Mouse (Mus musculus) liver, postnatal 0 days (tissue): ENCODE measurements at regions not wholly inside any gene's neighbourhood (a gene's known extent, or its start where the extent isn't known, plus 50 kb on each side); places are given as distances from the start of the nearest gene placed in this dataset.
A peak's percentile ranks its signal among the peaks of the same experiment; 100 is the strongest.

Source experiments
- ATAC-seq: fragments of 200-750 bp; cut with Nextera tagmentation; 2 replicates; pipeline ENCODE4 v1.8.0; 2017; ENCODE audit warnings: mild to moderate bottlenecking, moderate library complexity
- DNase-seq: peaks from one replicate; pipeline ENCODE4 v3.0.0-alpha.2; 2016
- H3K27ac ChIP-seq: fragments of 300-500 bp; sonication (generic); 2 replicates; pipeline ENCODE4 v1.5.1; 2014; ENCODE audit warnings: antibody characterized with exemption, moderate library complexity, mild to moderate bottlenecking, low read depth
- H3K27me3 ChIP-seq: fragments of 300-500 bp; sonication (generic); 2 replicates; pipeline ENCODE4 v1.6.1; 2014; ENCODE audit warnings: low read length, control low read depth, mixed read lengths; ENCODE audit not compliant: insufficient read depth
- H3K36me3 ChIP-seq: fragments of 300-500 bp; sonication (generic); replicated peaks from 2 replicates; pipeline ENCODE4 v1.6.1; 2014; ENCODE audit warnings: mild to moderate bottlenecking, control low read depth, low read length, moderate library complexity, mixed read lengths; ENCODE audit not compliant: insufficient read depth
- H3K4me1 ChIP-seq: fragments of 300-500 bp; sonication (generic); 2 replicates; pipeline ENCODE4 v1.6.1; 2014; ENCODE audit warnings: antibody characterized with exemption, mild to moderate bottlenecking, control low read depth; ENCODE audit not compliant: insufficient read depth
- H3K4me2 ChIP-seq: fragments of 300-500 bp; sonication (generic); 2 replicates; pipeline ENCODE4 v1.6.1; 2014; ENCODE audit warnings: low read depth, mild to moderate bottlenecking, low read length, moderate library complexity, mixed read lengths
- H3K4me3 ChIP-seq: fragments of 300-500 bp; sonication (generic); 2 replicates; pipeline ENCODE4 v1.5.1; 2014; ENCODE audit warnings: low read depth, low read length
- H3K9ac ChIP-seq: fragments of 300-500 bp; sonication (generic); replicated peaks from 2 replicates; pipeline ENCODE4 v1.6.1; 2014; ENCODE audit warnings: mild to moderate bottlenecking, moderate library complexity
- H3K9me3 ChIP-seq: fragments of 300-500 bp; sonication (generic); 2 replicates; pipeline ENCODE4 v1.6.1; 2016; ENCODE audit warnings: mild to moderate bottlenecking, control low read depth, low read length, mixed read lengths
- CTCF ChIP-seq: sonication (generic); IDR thresholded peaks from 2 replicates; pipeline ENCODE4 v1.5.1; 2016; ENCODE audit warnings: antibody characterized with exemption, low read depth
- EP300 ChIP-seq: IDR thresholded peaks from 2 replicates; pipeline ENCODE4 v1.6.1; 2016; ENCODE audit warnings: antibody characterized with exemption, low read depth, mild to moderate bottlenecking
- WGBS: fragments of 180-500 bp; shearing (Covaris S2); extraction: QIAGEN DNeasy Blood & Tissue Kit; methylation state at CpG from one replicate; pipeline ENCODE4 v1.1.7; 2014; ENCODE audit not compliant: insufficient replicate concordance; 5-methylcytosine and 5-hydroxymethylcytosine counted together

- no peaks in the 10 kb centered on the region for H3K27me3 ChIP-seq
- TF ChIP-seq EP300 (no peak), CTCF (no peak)
- no peak for ATAC-seq
- 41% methylated on average over 4 of the region's 4 CpGs for WGBS
- no peaks in the 10 kb centered on the region for H3K9me3 ChIP-seq
- no peak overlapping the region for H3K4me2 ChIP-seq
- H3K36me3 ChIP-seq, result no peaks in the 10 kb centered on the region
- no peak overlapping the region for H3K27ac ChIP-seq
- no peak for DNase-seq
- H3K4me3 ChIP-seq, result no peak overlapping the region
- H3K4me1 ChIP-seq, result no peaks in the 10 kb centered on the region
- no peak overlapping the region for H3K9ac ChIP-seq
Measured at GRCm38 (mm10) chr6:41135160-41135559, 99.9 kb upstream of the 2210010C04Rik start.

GRCm38 (mm10) chr6:41129906-41130305 lies 94.6 kb upstream of the 2210010C04Rik start:
- H3K27me3 ChIP-seq, result no peaks in the 10 kb centered on the region
- no peak overlapping the region for H3K9ac ChIP-seq
- H3K4me2 ChIP-seq, result no peak overlapping the region
- ATAC-seq (no peak), DNase-seq (no peak)
- H3K4me1 ChIP-seq, result no peaks in the 10 kb centered on the region
- 66% methylated on average over 4 of the region's 4 CpGs for WGBS
- no peaks in the 10 kb centered on the region for H3K36me3 ChIP-seq
- H3K9me3 ChIP-seq, result no peaks in the 10 kb centered on the region
- no peak overlapping the region for H3K4me3 ChIP-seq
- TF ChIP-seq CTCF, result no peak
- H3K27ac ChIP-seq, result no peak overlapping the region

GRCm38 (mm10) chr6:41127816-41128215 lies 92.5 kb upstream of the 2210010C04Rik start:
- Histone ChIP-seq H3K9ac (no peak overlapping the region), H3K27ac (no peak overlapping the region), H3K4me2 (no peak overlapping the region), H3K4me3 (no peak overlapping the region), H3K36me3 (no peaks in the 10 kb centered on the region), H3K9me3 (no peaks in the 10 kb centered on the region), H3K4me1 (no peaks in the 10 kb centered on the region), H3K27me3 (no peaks in the 10 kb centered on the region)
- ATAC-seq (no peak), DNase-seq (no peak)
- TF ChIP-seq EP300 (no peak), CTCF (no peak)
- 67% methylated on average over 7 of the region's 7 CpGs for WGBS

GRCm38 (mm10) chr6:41126855-41127254 lies 91.5 kb upstream of the 2210010C04Rik start:
- ATAC-seq, result no peak
- TF ChIP-seq EP300 (no peak), CTCF (peak; percentile 38)

GRCm38 (mm10) chr6:41121641-41122040 lies 86.3 kb upstream of the 2210010C04Rik start:
- Histone ChIP-seq H3K4me3 (no peak overlapping the region), H3K9ac (no peak overlapping the region), H3K36me3 (no peaks in the 10 kb centered on the region), H3K4me2 (no peak overlapping the region), H3K27me3 (no peaks in the 10 kb centered on the region), H3K27ac (no peak overlapping the region), H3K4me1 (peaks cover 6% of the 10 kb centered on the region; the same call in 1 of the 2 replicates), H3K9me3 (no peaks in the 10 kb centered on the region)
- ATAC-seq (no peak), DNase-seq (no peak)
- WGBS, result 76% methylated on average over 3 of the region's 3 CpGs
- no peak for TF ChIP-seq CTCF
- TF ChIP-seq EP300, result no peak

More at GRCm38 (mm10) chr6:41126855-41127254, 91.5 kb upstream of the 2210010C04Rik start:
- no peak overlapping the region for H3K4me3 ChIP-seq
- H3K9ac ChIP-seq, result no peak overlapping the region
- H3K36me3 ChIP-seq, result no peaks in the 10 kb centered on the region
- no peak overlapping the region for H3K27ac ChIP-seq
- no peaks in the 10 kb centered on the region for H3K4me1 ChIP-seq
- no peaks in the 10 kb centered on the region for H3K9me3 ChIP-seq
- no peak for DNase-seq
- H3K4me2 ChIP-seq, result no peak overlapping the region
- no peaks in the 10 kb centered on the region for H3K27me3 ChIP-seq

GRCm38 (mm10) chr6:41119176-41119575 lies 83.9 kb upstream of the 2210010C04Rik start:
- TF ChIP-seq EP300 (no peak), CTCF (no peak)
- ATAC-seq (peak; percentile 65), DNase-seq (no peak)
- Histone ChIP-seq H3K27me3 (no peaks in the 10 kb centered on the region), H3K9ac (no peak overlapping the region), H3K36me3 (no peaks in the 10 kb centered on the region), H3K4me2 (0 out of 2 replicates have a peak overlapping the region, but pooled peaks have one; percentile 53), H3K9me3 (no peaks in the 10 kb centered on the region), H3K4me3 (no peak overlapping the region), H3K4me1 (peaks cover 7% of the 10 kb centered on the region; the same call in 1 of the 2 replicates), H3K27ac (no peak overlapping the region; the same call in 1 of the 2 replicates)
- 54% methylated on average over 2 of the region's 2 CpGs for WGBS
